Mouse (Mus musculus): Measurements from ENCODE around the gene Hrh1. TPM values are rescaled to one million over a fixed set of nuclear protein-coding genes. Genes with fewer than 3 reads are reported as not detected.

The Hrh1 gene
- total and polyA plus RNA-seq, 2 experiments from 2014 or later: 1.6 to 5.3 TPM

GRCm38 (mm10) chr6:114455267-114455666, 57.5 kb downstream of the Hrh1 start:
- WGBS: 92% methylated on average over 4 of the region's 4 CpGs
- DNase-seq (ENCODE audit: low spot score): no peak
- H3K27me3 ChIP-seq (ENCODE audit: insufficient read depth, low read length): no peaks in the 10 kb centered on the region
- H3K9me3 ChIP-seq (ENCODE audit: low read length): no peaks in the 10 kb centered on the region
- no peak for TF ChIP-seq CTCF (IDR thresholded peaks at IDR 0.05; ENCODE audit: low read depth)
- no peaks in the 10 kb centered on the region for H3K36me3 ChIP-seq (ENCODE audit: insufficient read depth, low read length)
- H3K27ac ChIP-seq: no peak overlapping the region
- no peak overlapping the region for H3K4me2 ChIP-seq (ENCODE audit: low read depth, low read length)
- H3K9ac ChIP-seq (replicated peaks; ENCODE audit: low read length): no peak overlapping the region
- no peak overlapping the region for H3K4me3 ChIP-seq (ENCODE audit: low read length)
- H3K4me1 ChIP-seq (ENCODE audit: insufficient read depth, low read length): no peaks in the 10 kb centered on the region
- no peak for ATAC-seq

- Histone ChIP-seq H3K27ac (no peak overlapping the region), H3K36me3 (ENCODE audit: insufficient read depth, low read length) (no peaks in the 10 kb centered on the region), H3K4me1 (ENCODE audit: insufficient read depth, low read length) (no peaks in the 10 kb centered on the region), H3K4me3 (ENCODE audit: low read length) (no peak overlapping the region), H3K9ac (replicated peaks; ENCODE audit: low read length) (no peak overlapping the region), H3K4me2 (ENCODE audit: low read depth, low read length) (no peak overlapping the region), H3K27me3 (ENCODE audit: insufficient read depth, low read length) (no peaks in the 10 kb centered on the region), H3K9me3 (ENCODE audit: low read length) (no peaks in the 10 kb centered on the region; the same call in 1 of the 2 replicates)
- DNase-seq (ENCODE audit: low spot score) (no peak), ATAC-seq (no peak)
- 49% methylated on average over 12 of the region's 12 CpGs for WGBS
- no peak for TF ChIP-seq CTCF (IDR thresholded peaks at IDR 0.05; ENCODE audit: low read depth)
These were observed 58.7 kb downstream of the Hrh1 start for GRCm38 (mm10) chr6:114456255-114457042.

- no peak for DNase-seq (ENCODE audit: low spot score)
- Histone ChIP-seq H3K9me3 (ENCODE audit: low read length) (no peaks in the 10 kb centered on the region; the same call in 1 of the 2 replicates), H3K4me1 (ENCODE audit: insufficient read depth, low read length) (no peaks in the 10 kb centered on the region), H3K36me3 (ENCODE audit: insufficient read depth, low read length) (no peaks in the 10 kb centered on the region), H3K27me3 (ENCODE audit: insufficient read depth, low read length) (no peaks in the 10 kb centered on the region), H3K4me2 (ENCODE audit: low read depth, low read length) (no peak overlapping the region), H3K9ac (replicated peaks; ENCODE audit: low read length) (no peak overlapping the region), H3K4me3 (ENCODE audit: low read length) (no peak overlapping the region), H3K27ac (no peak overlapping the region)
- no peak for TF ChIP-seq CTCF (IDR thresholded peaks at IDR 0.05; ENCODE audit: low read depth)
- WGBS: 92% methylated on average over 3 of the region's 3 CpGs
- no peak for ATAC-seq
These were observed 59.6 kb downstream of the Hrh1 start for GRCm38 (mm10) chr6:114457299-114457698.

GRCm38 (mm10) chr6:114458191-114458590, 60.5 kb downstream of the Hrh1 start:
- WGBS: 90% methylated on average over 5 of the region's 5 CpGs
- H3K27ac ChIP-seq: no peak overlapping the region
- no peaks in the 10 kb centered on the region for H3K4me1 ChIP-seq (ENCODE audit: insufficient read depth, low read length)
- no peak for ATAC-seq
- no peaks in the 10 kb centered on the region; the same call in 1 of the 2 replicates for H3K9me3 ChIP-seq (ENCODE audit: low read length)
- no peak overlapping the region for H3K9ac ChIP-seq (replicated peaks; ENCODE audit: low read length)
- TF ChIP-seq CTCF (IDR thresholded peaks at IDR 0.05; ENCODE audit: low read depth): no peak
- no peaks in the 10 kb centered on the region for H3K27me3 ChIP-seq (ENCODE audit: insufficient read depth, low read length)
- H3K36me3 ChIP-seq (ENCODE audit: insufficient read depth, low read length): no peaks in the 10 kb centered on the region
- no peak overlapping the region for H3K4me2 ChIP-seq (ENCODE audit: low read depth, low read length)
- DNase-seq (ENCODE audit: low spot score): no peak
- no peak overlapping the region for H3K4me3 ChIP-seq (ENCODE audit: low read length)

GRCm38 (mm10) chr6:114459969-114460368, 62.2 kb downstream of the Hrh1 start:
- Histone ChIP-seq H3K27ac (no peak overlapping the region), H3K36me3 (ENCODE audit: insufficient read depth, low read length) (no peaks in the 10 kb centered on the region), H3K4me1 (ENCODE audit: insufficient read depth, low read length) (no peaks in the 10 kb centered on the region), H3K9me3 (ENCODE audit: low read length) (no peaks in the 10 kb centered on the region; the same call in 1 of the 2 replicates), H3K4me2 (ENCODE audit: low read depth, low read length) (no peak overlapping the region), H3K4me3 (ENCODE audit: low read length) (no peak overlapping the region), H3K9ac (replicated peaks; ENCODE audit: low read length) (no peak overlapping the region), H3K27me3 (ENCODE audit: insufficient read depth, low read length) (no peaks in the 10 kb centered on the region)
- ATAC-seq: no peak
- TF ChIP-seq CTCF (IDR thresholded peaks at IDR 0.05; ENCODE audit: low read depth): no peak
- no peak for DNase-seq (ENCODE audit: low spot score)
- WGBS: 49% methylated on average over 2 of the region's 2 CpGs

GRCm38 (mm10) chr6:114461536-114461935, 63.8 kb downstream of the Hrh1 start:
- H3K9me3 ChIP-seq (ENCODE audit: low read length): no peaks in the 10 kb centered on the region; the same call in 1 of the 2 replicates
- H3K36me3 ChIP-seq (ENCODE audit: insufficient read depth, low read length): no peaks in the 10 kb centered on the region
- H3K4me2 ChIP-seq (ENCODE audit: low read depth, low read length): no peak overlapping the region
- DNase-seq (ENCODE audit: low spot score): no peak
- H3K9ac ChIP-seq (replicated peaks; ENCODE audit: low read length): no peak overlapping the region
- H3K27ac ChIP-seq: no peak overlapping the region
- H3K27me3 ChIP-seq (ENCODE audit: insufficient read depth, low read length): no peaks in the 10 kb centered on the region
- no peak for ATAC-seq
- H3K4me1 ChIP-seq (ENCODE audit: insufficient read depth, low read length): no peaks in the 10 kb centered on the region
- TF ChIP-seq CTCF (IDR thresholded peaks at IDR 0.05; ENCODE audit: low read depth): peak; percentile 56
- H3K4me3 ChIP-seq (ENCODE audit: low read length): no peak overlapping the region

GRCm38 (mm10) chr6:114462747-114463146, 65.0 kb downstream of the Hrh1 start:
- H3K27me3 ChIP-seq (ENCODE audit: insufficient read depth, low read length): no peaks in the 10 kb centered on the region
- TF ChIP-seq CTCF (IDR thresholded peaks at IDR 0.05; ENCODE audit: low read depth): peak; percentile 71
- H3K4me2 ChIP-seq (ENCODE audit: low read depth, low read length): no peak overlapping the region
- no peak overlapping the region for H3K27ac ChIP-seq
- H3K4me3 ChIP-seq (ENCODE audit: low read length): no peak overlapping the region
- peak; percentile 52 for DNase-seq (ENCODE audit: low spot score)
- no peaks in the 10 kb centered on the region; the same call in 1 of the 2 replicates for H3K9me3 ChIP-seq (ENCODE audit: low read length)
- 29% methylated on average over 4 of the region's 4 CpGs for WGBS
- H3K36me3 ChIP-seq (ENCODE audit: insufficient read depth, low read length): no peaks in the 10 kb centered on the region
- no peaks in the 10 kb centered on the region for H3K4me1 ChIP-seq (ENCODE audit: insufficient read depth, low read length)
- ATAC-seq: no peak
- no peak overlapping the region for H3K9ac ChIP-seq (replicated peaks; ENCODE audit: low read length)

Measured in hindbrain, postnatal 0 days (tissue).